Mouse (Mus musculus): Measurements from ENCODE around the gene Olfr1360.

- TF ChIP-seq CTCF (IDR thresholded peaks at IDR 0.05; ENCODE audit: low read depth, low read length) (no peak), GATA1 (IDR thresholded peaks at IDR 0.05; ENCODE audit: borderline replicate concordance, low read length) (no peak), TAL1 (conservative IDR thresholded peaks at IDR 0.05; ENCODE audit: low read depth, low read length) (no peak), GATA2 (IDR thresholded peaks at IDR 0.05; ENCODE audit: borderline replicate concordance, low read depth, low read length) (no peak), POLR2AphosphoS5 (IDR thresholded peaks at IDR 0.05; ENCODE audit: insufficient replicate concordance, low read depth, low read length) (no peak)
These were observed 29.5 kb upstream of the Olfr1360 start for GRCm38 (mm10) chr13:21706669-21707068.

Measured in G1E (cell line).